Mouse (Mus musculus) brain, embryonic 14.5 days (tissue): Measurements from ENCODE around the gene Klri2. TPM values are rescaled to one million over a fixed set of nuclear protein-coding genes. Genes with fewer than 3 reads are reported as not detected.
"Not testable (repeated sequence)": the region's sequence is repeated elsewhere in the genome, so short reads cannot be mapped to it uniquely, and the experiment has no call there.

ENCODE experiments used
- DNase-seq: peaks from one replicate; pipeline ENCODE4 v3.0.0-alpha.2; 2011; ENCODE audit warnings: low read depth
- CTCF ChIP-seq: fragments of 200-500 bp; IDR thresholded peaks from 2 replicates; pipeline ENCODE4 v1.5.1; 2012; ENCODE audit warnings: inconsistent platforms, mild to moderate bottlenecking, moderate library complexity, borderline replicate concordance; ENCODE audit not compliant: insufficient read depth, insufficient read length; ENCODE audit errors: extremely low read depth
- POLR2A ChIP-seq: fragments of 200-500 bp; IDR thresholded peaks from 2 replicates; pipeline ENCODE4 v1.6.1; 2012; ENCODE audit warnings: mild to moderate bottlenecking, inconsistent platforms, borderline replicate concordance; ENCODE audit not compliant: poor library complexity, insufficient read depth, insufficient read length, severe bottlenecking; ENCODE audit errors: extremely low read depth
- polyA plus RNA-seq: library from polyadenylated mRNA; depleted of rRNA; stranded (reverse); fragments of >200 nt; gene quantifications from 2 replicates; pipeline ENCODE4 v1.2.3, GENCODE M21; 2012; rRNA removed

Klri2 gene
- polyA plus RNA-seq: not detected in 2 replicates

DNA sequence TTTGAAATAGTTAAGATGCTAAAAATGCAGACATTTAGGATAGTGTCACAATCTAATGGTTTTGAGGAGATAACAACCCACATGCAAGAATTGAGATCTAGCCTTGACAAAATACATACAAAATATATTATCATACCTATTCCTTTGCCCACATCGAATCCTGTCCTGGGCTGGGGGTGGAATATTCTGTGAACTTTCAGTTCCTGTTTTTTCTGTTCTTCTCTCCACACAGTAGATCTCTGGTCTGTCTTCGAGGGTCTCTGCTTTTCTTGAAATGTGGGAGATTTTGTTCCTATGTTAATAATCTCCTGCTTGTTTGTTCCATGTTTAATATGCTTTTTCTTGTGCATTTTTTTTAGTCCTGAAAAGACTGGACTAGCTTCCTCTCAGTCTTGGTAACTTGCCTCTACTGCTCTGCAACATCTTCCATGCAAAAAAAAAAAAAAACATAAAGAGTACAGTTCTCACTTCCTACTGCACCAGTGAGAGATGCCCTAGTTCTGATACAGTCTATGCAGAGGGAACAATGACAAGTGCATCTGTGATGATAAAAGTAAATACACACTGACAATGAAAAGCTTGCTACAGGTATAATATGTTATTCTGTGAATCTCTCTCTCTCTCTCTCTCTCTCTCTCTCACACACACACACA, at the start of gene Klri2:
Gene Klri2, minus strand, starts transcription at position 416 of the 653 bp plus-strand sequence.
- TF ChIP-seq CTCF: no peak
- no peak for TF ChIP-seq POLR2A
- DNase-seq: no peak

DNA sequence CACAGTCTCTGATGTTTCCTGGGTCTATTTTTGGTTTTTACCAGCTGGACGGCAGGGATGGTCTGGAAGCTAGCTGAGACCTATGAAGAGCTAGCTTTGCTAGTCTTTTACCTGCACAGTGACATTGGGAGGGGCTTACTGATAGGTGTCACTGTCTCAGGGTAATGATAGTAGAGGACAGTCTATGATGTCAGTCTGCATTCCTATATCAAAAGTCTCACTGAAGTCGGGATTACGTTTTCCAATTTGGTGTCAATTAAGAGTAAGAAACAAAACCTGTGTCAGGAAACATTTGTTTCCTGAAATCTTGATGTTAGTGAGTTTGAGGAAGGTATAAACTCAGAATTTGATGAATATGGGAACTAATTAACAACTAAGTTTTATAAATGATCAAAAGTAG, 43.9 kb upstream of the Klri2 start, which contains the start of gene Gm156:
Gene Gm156, minus strand, starts transcription at position 101 of the 400 bp plus-strand sequence.
- DNase-seq: not testable (repeated sequence)

GRCm38 (mm10) chr6:129747654-129748032, 7.4 kb upstream of the Klri2 start:
- no peak for DNase-seq
- no peak for TF ChIP-seq CTCF
- TF ChIP-seq POLR2A: no peak

GRCm38 (mm10) chr6:129747016-129747653, 6.9 kb upstream of the Klri2 start:
- TF ChIP-seq POLR2A: no peak
- TF ChIP-seq CTCF: no peak
- DNase-seq: no peak

DNA sequence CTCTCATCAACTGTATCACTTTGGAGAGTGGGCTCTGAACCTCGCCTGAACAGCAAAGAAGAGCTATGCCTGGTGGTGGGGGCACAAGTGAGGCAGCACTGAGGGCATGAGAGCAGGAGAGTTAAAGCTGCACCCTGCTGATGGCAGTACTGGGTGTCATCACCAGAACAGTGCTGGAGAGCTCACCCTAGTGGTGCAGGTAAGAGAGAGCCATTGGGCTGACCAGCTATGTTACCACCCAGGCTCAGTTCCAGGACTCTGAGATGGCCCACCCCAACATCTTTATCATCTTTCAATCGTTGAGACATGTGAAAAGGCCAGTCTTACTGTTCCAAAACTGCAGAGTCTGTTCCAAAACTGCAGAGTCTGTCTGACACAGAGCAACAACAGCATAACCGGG, 5.9 kb upstream of the Klri2 start:
- DNase-seq: no peak
- no peak for TF ChIP-seq POLR2A

DNA sequence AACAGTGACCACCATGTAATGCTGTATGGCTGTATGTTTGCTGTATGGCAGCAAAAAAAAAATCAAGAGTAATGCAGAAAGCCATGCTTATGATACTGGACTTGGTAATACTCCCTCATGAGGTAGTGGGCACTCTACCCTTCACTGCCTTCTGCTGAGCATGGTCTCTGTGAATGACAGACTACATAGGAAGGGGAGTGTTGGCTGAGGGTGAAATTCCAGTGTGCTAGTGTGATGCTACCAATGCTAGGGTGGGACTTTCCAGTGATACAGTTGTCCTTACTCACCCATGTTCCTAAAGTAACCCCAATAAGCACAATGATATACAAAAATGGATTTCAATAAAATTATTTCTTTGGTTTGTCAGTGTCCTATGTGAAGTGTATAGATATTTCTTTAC, 3.9 kb downstream of the Klri2 start:
- DNase-seq: no peak
- no peak for TF ChIP-seq POLR2A
- TF ChIP-seq CTCF: no peak

- no peak for DNase-seq
Measured at GRCm38 (mm10) chr6:129727237-129727636, 13.0 kb downstream of the Klri2 start.

GRCm38 (mm10) chr6:129721390-129721789, 18.9 kb downstream of the Klri2 start:
- no peak for DNase-seq
- TF ChIP-seq POLR2A (no peak), CTCF (no peak)

More at GRCm38 (mm10) chr6:129727237-129727636, 13.0 kb downstream of the Klri2 start:
- TF ChIP-seq CTCF (no peak), POLR2A (no peak)

GRCm38 (mm10) chr6:129720487-129720886, 19.8 kb downstream of the Klri2 start:
- DNase-seq: peak; percentile 5
- TF ChIP-seq CTCF (no peak), POLR2A (no peak)

- no peak for DNase-seq
- TF ChIP-seq POLR2A: no peak
- no peak for TF ChIP-seq CTCF
Measured at GRCm38 (mm10) chr6:129717032-129717431, 23.3 kb downstream of the Klri2 start, which contains the start of gene Klri1. Gene Klri1, minus strand, starts transcription at chr6:129717132.

DNA sequence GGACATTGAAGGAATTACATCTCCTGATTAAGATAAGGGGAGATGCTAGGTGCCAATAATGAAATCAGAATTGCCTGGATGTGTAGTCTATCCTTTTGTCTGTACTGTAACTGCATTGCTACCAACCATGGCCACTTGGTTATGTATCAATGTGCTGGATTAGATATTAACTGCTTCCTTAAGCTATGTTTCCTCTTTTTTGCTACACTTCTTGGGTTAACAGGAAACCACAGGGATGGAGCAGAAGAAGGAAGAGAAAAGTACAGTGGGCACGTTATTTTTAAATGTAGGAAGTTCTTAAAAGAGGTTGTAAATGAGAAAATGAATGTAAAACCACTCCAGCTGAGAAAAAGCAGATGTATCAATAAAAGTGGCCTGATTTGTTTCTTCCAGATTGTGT, 26.7 kb downstream of the Klri2 start:
- TF ChIP-seq POLR2A (no peak), CTCF (no peak)
- DNase-seq: no peak

DNA sequence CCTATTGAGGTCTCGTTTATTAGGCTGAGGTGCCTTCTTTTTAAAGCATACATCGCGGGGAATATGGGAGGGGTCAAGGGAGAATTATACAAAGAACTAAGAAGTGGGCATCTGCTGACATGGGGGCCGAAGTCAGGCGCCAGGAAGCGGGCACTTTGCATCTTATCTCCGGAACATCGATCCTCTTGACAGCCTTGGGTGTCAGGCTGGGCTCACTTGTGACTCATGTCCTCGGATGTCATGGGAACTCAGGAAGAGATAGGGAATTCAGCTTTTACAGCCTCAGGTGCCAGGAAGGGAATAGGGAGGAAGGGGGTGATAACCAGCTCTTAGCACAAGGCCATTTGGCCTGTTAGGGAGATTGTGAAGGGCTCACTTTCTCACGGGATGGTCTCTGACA, 48.8 kb downstream of the Klri2 start:
- DNase-seq: not testable (repeated sequence)
